Mouse (Mus musculus) megakaryocyte, embryonic 14.5 days (primary cell): ENCODE data around the gene Tmed10.

Experiments
- FLI1 ChIP-seq: IDR thresholded peaks from 2 replicates; pipeline ENCODE4 v1.6.1; 2012; ENCODE audit warnings: low read length, inconsistent platforms, mixed read lengths
- GATA1 ChIP-seq: IDR thresholded peaks from 3 replicates; pipeline ENCODE4 v1.6.1; 2012; ENCODE audit warnings: mixed read lengths, low read length, inconsistent platforms, borderline replicate concordance

DNA sequence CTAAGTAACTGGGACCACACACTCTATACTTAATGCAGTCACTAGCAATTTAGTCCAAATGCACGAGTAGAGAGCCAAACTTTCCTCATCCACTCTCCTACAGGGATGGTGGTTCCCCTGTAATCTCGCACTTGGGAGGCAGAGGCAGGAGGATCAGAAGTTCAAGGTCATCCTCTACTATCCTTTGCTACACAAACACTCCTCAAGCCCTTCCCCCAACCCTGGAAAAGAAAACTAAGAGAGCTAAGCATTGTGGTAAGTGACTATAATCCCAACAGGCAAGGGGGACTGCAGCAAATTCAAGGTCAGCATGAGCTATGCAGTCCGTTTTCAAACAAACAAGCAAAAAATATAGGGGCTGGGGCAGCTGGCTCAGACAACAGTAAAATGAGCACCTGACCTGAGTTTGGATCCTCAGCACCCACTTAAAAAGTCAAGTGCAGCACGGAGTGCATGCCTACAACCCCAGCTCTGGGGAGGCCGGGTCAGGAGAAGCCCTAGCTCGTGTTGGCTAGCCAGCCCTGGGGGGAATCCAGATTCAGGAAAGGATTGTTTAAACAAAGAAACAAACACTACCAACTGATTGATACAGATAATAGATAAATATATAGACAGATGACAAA lies 6.1 kb downstream of the Tmed10 start:
- TF ChIP-seq GATA1 (no peak), FLI1 (no peak)
